Mouse (Mus musculus): ENCODE results near the gene Actr1a. TPM values are rescaled to one million over a fixed set of nuclear protein-coding genes. Genes with fewer than 3 reads are reported as not detected.
A peak's percentile ranks its signal among the peaks of the same experiment; 100 is the strongest.

Actr1a gene
- total RNA-seq, 2 experiments from 2014 or later = 80.8 to 88.7 TPM

DNA sequence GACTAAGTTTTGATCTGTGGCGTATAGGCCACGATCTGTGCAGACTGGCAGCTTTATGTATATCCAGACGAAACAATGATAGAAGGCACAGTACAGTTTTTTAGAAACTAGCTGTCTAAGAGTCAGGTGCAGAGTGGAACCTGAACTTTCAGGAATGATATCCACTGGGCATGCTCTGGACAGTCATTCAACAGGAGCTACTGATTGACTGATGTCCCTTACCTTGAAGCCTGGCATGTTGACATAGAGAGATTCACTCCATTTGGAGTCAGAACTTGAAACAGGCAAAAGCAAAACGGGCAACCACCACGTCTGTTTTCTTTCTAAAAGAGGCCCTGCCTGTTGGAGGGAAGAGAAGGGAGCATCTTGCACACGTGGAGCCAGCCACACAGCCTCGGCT, 5.0 kb upstream of the Actr1a start:
- no peak for DNase-seq (ENCODE audit: low spot score in 2 of 2)

DNA sequence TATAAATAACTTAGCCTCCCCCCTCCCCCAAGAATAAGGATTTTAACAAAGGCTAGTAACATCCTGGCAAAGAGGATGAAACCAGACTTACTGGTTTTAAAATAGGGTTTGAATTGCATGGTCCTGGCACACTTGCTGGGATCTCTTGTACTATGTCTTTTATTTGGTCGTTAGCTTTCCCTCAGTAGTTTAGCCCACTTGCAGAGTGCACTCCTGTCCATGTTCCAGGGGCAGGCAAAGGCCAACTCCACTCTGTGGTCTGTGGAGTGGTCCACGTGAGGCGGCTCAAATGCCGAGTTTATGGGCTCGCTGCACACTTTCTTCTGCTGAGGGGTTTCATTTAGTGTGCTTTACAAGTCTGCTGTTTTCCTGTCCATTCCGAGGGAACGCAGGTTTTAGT, 4.3 kb upstream of the Actr1a start:
- DNase-seq (ENCODE audit: low spot score in 2 of 2) = no peak

DNA sequence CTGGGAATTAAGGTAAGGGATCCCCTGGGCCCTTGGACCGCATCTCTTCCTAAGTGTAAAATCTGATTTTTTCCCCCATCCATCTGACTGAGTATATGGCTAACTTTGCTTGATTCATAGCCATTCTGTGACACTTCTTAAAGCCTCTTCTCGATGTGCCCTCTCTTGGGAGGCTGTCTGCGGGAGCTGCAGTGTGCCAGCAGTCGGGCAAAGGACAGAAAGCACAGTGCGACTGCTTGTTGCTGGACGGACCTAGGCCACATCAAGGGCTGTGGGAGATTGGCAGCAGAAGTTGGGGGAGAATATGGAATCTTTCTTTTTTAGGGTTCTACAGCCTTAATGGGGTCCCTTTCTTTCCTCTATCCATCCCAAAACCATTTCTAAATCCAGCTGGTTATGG, 3.8 kb upstream of the Actr1a start:
- no peak for DNase-seq (ENCODE audit: low spot score in 2 of 2)

DNA sequence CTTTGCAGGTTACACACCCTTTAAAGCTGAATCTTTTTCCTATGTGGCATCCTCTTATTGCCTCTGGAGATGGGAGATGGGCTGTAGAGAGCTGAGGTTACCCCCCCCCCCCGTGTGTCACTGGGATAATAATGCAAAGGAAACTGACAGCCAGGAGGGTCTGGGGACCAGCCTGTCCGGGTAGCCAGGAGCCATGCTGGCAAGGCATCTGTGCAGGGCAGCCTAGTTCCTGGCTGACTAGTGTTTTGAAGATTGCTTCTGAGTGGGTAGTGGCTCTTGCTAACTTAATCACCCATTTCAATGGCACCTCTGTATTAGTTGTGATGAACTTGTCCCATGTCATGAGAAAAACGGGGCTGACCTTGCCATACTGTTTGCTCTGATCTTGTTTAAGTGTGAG, 2.9 kb upstream of the Actr1a start:
- DNase-seq (ENCODE audit: low spot score in 2 of 2) = no peak

DNA sequence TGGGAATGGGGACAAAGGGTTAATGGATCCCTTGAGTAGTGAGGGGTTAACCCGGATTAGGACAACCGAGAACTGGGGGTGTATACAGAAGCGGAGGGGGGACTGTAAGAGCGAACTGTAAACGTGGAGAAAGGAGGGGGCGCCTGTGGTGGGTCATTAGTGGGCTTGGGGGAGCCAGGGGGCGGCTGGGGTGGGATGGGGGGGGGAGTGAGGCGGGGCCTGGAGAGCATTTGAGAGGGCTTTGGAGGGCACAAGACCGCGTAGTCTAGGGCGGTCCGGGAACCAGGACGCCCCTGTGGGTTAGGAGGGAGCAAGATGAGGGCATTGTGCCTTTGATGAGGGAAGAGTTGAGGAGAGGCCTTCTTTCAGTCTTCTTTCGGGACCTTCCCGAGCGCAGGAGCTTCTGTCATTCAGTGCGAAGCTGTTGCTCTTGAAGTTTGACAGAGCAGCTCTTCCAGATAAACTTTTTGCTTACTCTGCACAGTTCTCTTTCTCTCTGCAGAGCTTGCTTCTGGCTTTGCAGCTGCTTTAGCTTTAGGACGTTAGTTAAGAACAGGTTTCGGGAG, 2.0 kb upstream of the Actr1a start:
- no peak for DNase-seq (ENCODE audit: low spot score in 2 of 2)

DNA sequence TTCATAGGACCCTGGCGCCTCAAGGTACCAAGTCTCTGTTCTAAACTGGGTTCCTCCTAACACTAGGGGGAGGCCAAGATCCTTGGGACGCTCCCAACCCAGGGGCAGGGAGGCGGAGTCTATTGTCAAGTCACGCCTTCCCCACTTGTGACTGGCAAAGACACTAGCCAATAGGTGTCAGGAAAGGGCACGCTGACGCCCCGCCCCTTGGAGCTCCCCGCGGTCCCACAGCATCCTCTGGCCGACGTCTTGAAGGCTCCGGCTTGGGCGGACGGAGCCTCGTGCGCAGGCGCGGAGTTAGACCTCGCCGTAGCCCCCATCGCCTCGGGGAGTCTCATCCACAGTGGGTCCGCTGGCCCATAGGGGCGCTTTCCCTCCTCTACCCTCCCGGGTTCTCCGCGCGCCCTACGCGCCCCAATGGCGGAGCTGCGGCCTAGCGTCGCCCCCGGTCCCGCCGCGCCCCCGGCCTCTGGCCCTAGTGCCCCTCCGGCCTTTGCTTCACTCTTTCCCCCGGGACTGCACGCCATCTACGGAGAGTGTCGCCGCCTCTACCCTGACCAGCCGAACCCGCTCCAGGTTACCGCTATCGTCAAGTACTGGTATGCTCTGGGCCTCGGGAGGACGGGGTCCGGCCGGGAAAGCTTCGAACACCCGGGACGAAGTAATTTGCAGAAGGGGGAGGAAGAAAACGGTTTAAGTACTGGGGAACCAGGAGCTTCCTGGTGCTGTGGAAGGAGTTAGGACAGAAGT, 1.3 kb upstream of the Actr1a start, which contains the start of gene Sufu:
TSS of gene Sufu (plus strand) at position 211 of the 750 bp plus-strand sequence.
- DNase-seq (ENCODE audit: low spot score in 2 of 2) = peak; percentile 95 to 97

DNA sequence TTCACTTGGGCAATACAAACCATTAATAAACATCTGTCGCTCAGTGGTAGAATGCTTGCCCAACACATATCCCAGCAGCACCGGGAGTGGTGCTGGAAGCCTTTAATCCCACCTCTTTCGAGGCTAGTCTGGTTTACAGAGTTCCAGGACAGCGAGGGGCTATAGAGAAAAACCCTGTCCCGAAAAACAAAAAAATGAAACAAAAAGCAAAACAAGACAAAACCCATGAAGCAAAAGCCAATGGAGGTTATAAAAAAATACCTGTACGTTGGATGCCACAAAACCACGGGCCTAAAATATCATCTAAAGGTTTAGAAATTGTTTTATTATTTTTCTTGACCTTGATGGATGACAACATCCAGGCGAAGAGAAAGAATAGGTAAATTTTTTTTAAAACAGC, 561 bp upstream of the Actr1a start:
- no peak for DNase-seq (ENCODE audit: low spot score in 2 of 2)

DNA sequence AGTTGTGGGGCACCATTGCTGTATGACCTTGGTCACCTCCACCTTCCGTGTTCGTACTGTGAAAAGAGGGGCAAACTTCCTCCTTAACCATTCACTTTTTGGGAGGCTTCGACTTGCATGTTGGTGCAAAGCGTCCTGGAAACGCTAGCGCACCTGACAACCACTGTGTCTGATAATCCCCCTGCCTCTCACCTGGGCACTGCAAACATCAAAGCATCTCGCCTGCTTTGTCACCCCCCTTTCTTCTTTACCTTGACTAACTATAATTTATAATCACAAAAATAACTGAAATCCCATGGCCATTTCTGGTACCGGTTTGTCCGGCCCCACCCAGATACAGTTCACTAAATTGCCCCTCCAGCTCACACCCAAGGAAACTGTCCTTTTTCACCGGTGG, 838 bp downstream of the Actr1a start:
- no peak for DNase-seq (ENCODE audit: low spot score in 2 of 2)

DNA sequence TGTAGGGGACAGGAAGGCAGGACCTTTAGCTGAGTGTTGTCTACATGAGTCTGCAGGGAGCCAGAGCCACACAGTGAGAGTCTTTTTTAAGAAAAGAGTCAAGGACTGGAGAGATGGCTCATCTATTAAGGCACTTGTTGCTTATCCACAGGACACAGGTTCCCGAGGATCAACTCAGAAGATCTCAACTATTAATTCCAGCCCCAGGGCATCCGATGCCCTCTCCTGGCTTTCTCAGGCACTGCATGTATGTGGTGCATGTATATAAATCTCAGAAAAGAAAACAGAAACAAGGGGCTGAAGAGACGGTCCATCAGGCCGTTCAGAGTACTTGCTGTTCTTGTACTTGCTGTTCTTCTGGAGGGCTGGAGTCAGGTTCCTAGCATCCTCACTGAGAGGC, 3.5 kb downstream of the Actr1a start:
- no peak for DNase-seq (ENCODE audit: low spot score in 2 of 2)

DNA sequence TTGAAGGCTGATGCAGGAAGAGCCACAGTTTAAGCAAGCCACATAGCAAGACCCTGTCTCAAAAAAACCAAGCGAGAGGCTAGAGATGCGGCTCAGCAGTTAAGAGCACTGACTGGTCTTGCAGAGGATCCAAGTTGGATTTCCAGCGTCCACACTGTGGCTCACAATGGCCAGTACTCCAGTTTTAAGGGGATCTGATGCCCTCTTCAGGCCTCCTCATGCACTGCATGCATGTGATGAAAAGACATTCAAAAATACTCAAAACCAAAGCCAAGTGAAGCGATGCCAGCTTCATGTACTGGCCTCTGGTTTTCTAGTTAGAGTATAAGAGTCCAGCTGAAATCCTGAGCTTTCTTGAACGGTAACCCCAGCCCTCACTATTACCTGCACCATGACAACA, 5.7 kb downstream of the Actr1a start:
- DNase-seq (ENCODE audit: low spot score in 2 of 2) = no peak

DNA sequence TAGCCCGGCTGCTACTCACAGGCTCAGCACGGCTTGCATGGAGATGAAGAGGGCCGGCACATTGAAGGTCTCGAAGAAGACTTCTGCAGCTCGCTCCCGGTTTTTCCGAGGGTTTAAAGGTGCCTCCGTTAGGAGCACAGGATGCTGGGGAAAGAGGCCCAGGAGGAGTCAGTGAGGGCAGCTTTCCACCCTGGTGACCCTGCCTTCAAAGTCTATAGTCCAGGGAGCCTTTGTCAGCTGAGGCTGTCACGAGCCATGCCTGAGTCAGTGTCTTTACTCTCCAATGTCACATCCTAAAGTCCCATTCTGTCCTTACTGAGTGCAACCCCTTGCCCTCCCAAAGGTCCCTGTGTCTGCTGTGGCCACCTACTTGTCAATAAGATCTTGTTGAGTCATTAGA, 13.3 kb downstream of the Actr1a start:
- no peak for DNase-seq (ENCODE audit: low spot score in 2 of 2)

DNA sequence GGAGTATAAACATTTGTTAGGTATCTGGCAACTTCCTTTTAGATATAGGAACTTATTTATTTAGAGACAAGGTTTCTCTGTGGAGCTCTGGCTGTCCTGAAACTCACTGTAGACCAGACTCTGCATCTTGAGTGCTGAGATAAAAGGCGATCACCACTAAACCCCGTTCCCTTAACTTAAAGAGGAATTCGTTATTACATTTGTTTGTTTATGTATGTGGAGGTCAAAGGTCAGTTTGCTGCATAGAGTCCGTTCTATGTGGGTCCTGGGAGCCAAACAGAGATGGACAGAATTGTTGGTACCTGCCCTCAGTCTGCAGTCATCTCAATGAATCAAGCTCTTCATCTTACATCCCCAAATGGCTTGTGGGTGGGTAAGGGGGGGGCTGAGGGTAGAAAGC, 19.7 kb downstream of the Actr1a start:
- no peak for DNase-seq (ENCODE audit: low spot score in 2 of 2)

DNA sequence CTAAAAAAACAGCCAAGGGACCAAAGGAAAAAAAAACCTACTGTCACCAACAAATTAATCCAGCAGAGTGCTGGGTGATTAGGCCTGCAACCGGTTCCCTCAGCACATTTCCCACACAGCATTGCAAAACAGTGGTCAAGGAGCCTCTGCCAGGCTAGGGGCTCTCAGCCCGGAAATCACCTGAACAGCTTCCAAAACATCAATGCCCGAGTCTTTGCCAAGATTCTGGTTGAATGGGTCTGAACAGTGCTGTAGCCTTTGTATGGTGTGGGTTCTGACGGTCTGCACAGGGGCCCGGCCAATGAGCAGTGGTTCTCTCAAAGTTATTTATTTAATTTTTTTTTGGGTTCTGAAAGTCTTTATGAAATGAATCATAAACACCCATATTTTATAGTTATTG, 20.1 kb downstream of the Actr1a start:
- DNase-seq (ENCODE audit: low spot score in 2 of 2) = no peak

DNA sequence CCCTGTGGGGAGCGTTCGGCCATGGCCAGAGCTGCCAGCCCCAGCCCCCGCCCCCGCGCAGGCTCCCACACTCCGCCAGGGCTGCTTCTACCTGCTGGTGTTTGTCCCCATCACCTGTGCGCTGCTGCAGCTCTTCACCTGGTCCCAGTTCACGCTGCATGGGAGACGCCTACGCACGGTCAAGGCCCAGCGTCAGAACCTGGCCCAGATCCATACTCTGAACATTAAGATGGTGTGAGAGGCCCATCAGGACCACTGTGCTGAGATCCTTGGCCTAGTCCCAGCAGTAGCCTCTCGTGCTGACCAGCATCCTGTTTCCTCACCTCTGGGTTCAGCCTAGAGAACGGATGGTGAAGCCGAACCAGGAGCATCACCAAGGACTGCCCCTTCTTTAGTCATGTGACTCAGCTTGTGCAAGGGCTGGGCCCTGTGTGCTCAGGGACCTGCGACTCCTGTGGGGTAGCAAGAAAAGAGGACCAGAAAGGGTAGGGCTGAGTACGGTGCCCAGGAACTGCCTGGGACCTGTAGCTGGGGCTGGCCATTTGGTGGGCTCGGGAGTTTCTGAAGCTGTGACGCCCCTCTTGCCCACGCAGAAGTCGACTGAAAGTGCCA, 21.0 kb downstream of the Actr1a start:
- DNase-seq (ENCODE audit: low spot score in 2 of 2) = no peak

DNA sequence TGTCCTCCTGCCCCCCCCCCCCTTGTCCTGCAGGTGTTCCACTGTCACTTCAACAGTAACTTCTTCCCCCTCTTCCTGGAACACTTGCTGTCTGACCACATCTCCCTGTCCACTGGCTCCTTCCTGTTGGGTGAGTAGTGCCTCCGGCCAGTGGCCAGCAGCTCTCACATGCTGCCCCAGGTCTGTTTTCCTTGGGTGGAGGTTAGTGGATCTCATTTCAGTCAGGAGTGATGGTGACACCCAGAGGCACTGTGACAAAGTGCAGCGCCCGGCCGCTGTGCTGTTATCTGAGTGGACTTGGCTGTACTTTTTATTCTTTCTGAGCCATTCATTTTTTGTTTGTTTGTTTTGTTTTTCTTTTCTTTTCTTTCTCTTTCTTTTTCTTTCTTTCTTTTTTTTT, 26.3 kb downstream of the Actr1a start:
- DNase-seq (ENCODE audit: low spot score in 2 of 2) = peak in 1 of 2 experiments; percentile 47

DNA sequence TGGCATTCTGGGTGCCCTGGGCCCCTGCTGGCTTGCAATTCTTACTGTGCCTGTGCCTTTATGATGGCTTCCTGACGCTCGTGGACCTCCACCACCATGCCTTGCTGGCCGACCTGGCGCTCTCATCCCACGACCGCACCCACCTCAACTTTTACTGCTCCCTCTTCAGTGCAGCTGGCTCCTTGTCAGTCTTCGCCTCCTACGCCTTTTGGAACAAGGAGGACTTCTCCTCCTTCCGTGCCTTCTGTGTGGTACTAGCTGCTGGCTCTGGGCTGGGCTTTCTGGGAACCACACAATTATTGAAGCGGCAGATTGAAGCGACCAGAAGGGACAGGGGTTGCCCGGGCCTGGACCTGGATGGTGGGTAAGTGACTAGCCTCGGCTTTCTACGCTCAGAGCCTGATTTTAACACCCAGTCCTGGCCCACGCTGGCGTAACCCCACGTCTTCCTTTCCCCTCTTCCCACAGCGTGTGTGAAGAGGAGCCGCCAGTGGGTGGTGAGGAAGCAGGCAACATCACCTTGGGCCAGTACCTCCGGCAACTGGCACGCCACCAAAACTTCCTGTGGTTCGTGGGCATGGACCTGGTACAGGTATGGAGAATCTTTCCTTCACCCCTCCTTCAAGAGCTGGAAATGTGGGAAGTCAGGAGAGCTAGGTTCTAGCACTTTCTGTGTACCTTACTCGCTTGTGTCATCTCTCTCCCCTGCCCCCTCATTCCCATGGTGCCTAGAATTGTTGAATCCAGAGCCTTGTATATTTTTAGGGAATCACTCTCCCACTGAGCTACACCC, 27.6 kb downstream of the Actr1a start:
- no peak for DNase-seq (ENCODE audit: low spot score in 2 of 2)

DNA sequence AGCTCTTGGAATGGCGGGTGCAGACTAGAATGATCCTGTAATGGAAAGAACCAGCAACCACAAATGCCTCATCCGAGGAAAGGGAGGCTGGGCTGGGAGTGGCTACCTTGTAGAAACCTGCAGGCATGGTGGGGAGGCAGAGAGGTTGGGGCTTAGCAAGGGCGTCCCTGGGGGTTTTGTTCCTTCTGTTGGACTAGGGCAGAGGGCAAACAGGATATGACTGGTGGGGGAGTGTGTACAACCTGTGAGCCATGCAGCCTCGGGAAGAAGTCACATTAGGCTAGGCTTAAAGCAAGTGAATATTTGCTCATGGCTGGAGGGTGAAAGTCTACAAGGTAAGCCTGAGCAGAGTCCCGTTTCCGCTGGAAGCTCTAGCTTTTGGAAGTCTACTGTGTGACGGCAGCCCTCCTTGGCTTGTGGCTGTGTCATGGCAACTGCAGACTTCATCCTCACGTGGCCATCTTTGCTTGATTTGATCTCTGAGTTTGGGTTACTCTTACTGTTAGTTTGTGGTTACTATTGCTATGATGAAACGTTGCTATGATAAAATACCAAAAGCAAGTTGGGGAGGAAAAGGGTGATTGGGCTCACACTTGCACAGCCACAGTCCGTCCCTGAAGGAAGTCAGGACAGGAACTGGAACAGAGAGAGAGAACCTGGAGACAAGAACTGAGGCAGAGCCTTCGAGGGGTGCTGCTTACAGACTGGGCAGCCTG, 32.1 kb downstream of the Actr1a start:
- no peak for DNase-seq (ENCODE audit: low spot score in 2 of 2)

DNA sequence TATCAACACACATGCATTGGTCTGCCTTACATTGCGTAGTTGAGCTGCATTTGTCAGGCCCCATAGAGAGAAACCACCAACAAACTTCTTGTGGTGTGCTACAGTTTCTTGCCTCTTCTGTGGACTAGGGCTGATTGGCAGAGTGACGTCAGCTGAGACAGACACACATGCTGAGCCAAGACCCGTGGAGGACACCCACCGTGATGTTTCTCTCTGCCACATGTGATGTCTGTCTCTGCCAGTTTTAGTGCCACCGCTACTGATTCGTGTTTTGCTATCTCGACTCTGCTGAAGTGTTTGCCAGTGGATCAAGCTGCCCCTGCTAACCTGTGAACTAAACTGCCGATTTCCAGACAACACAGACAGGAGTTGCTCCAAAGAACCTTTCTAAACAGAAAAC, 33.4 kb downstream of the Actr1a start:
- no peak for DNase-seq (ENCODE audit: low spot score in 2 of 2)

DNA sequence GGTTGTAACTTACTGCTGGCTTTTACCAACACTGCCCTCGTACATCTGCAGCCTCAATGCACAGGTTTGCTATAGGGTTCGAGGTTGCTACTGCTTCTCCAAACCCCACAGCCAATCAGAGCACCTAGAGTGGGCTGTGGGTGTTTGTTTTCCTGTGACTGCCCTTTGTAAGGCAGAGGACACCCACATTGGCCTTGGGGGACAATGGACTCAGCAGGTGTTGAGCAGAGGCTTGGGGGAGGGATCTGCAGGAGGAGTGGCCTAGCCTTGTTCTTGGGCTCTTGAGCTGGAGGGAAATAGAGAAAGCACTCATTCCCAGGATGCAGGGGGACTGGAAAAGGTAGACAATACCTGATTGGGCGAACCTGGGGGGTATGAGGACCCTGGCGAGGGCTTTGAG, 37.2 kb downstream of the Actr1a start:
- DNase-seq (ENCODE audit: low spot score in 2 of 2) = no peak

DNA sequence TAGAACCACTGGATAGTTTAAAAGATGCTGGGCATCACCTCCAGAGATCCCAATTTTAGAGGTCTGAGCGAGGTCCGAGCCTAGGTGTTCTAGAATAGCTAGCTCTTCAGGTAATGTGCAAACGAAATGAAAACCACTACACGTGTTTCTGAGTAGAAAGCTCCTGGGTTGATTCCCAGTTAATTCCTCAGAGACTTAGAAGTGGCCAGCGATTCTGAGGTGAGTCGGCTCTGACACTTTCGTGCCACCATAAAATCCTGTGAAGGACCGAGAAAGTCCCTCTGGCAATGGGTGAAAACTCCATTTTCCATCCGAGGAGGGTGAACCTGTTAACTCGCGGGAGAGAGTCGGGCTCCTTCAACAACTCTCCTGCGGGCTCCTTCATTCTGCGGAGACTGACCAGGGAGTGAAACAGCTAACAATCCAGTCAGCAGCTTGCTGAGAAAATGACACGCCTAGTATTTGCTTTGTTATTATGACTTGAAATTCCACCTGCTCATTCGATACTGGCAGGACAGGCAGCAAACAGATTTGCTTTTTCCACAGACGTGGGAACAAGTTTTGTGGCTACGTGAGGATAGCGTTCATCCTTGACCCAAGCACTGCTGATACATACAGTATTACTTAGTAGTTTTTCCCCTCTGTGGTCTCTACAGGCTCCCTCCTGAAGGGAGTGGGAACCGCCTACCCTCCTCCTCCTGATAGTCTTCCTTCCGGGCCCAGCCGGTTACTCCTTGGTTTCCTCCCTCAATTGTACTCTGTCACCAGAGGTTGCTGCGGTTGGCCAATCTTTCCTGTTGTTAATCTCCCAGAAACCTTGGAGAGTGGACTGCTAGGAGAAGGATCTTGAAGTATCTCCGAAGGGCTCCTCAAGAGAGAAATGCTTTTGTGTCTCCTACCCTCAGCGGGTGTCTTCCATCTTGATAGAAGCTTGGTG, 37.9 kb downstream of the Actr1a start:
- no peak for DNase-seq (ENCODE audit: low spot score in 2 of 2)
